Mouse (Mus musculus) hindbrain, postnatal 0 days (tissue): Measurements from ENCODE around the gene Aldh1a3. TPM values are rescaled to one million over a fixed set of nuclear protein-coding genes. Genes with fewer than 3 reads are reported as not detected.

ENCODE experiments used
- ATAC-seq: fragments of 200-750 bp; cut with Nextera tagmentation; 2 replicates; pipeline ENCODE4 v1.8.0; 2017; ENCODE audit warnings: mild to moderate bottlenecking, moderate TSS enrichment, moderate library complexity
- DNase-seq: peaks from one replicate; pipeline ENCODE4 v3.0.0-alpha.2; 2015; ENCODE audit warnings: low spot score
- H3K27ac ChIP-seq: fragments of 300-500 bp; sonication (generic); 2 replicates; pipeline ENCODE4 v1.5.1; 2014; ENCODE audit warnings: mild to moderate bottlenecking
- H3K27me3 ChIP-seq: fragments of 300-500 bp; sonication (generic); 2 replicates; pipeline ENCODE4 v1.6.1; 2014; ENCODE audit warnings: low read length, mixed read lengths; ENCODE audit not compliant: insufficient read depth
- H3K36me3 ChIP-seq: fragments of 300-500 bp; sonication (generic); 2 replicates; pipeline ENCODE4 v1.6.1; 2014; ENCODE audit warnings: low read length, mixed read lengths; ENCODE audit not compliant: insufficient read depth
- H3K4me1 ChIP-seq: fragments of 300-500 bp; sonication (generic); 2 replicates; pipeline ENCODE4 v1.6.1; 2014; ENCODE audit warnings: antibody characterized with exemption, low read length, mixed read lengths; ENCODE audit not compliant: insufficient read depth
- H3K4me2 ChIP-seq: fragments of 300-500 bp; sonication (generic); 2 replicates; pipeline ENCODE4 v1.6.1; 2014; ENCODE audit warnings: low read depth, mild to moderate bottlenecking, low read length, moderate library complexity, mixed read lengths
- H3K4me3 ChIP-seq: fragments of 300-500 bp; sonication (generic); 2 replicates; pipeline ENCODE4 v1.5.1; 2014; ENCODE audit warnings: low read length
- H3K9ac ChIP-seq: fragments of 300-500 bp; sonication (generic); replicated peaks from 2 replicates; pipeline ENCODE4 v1.6.1; 2014; ENCODE audit warnings: mild to moderate bottlenecking, low read length, moderate library complexity, mixed read lengths
- H3K9me3 ChIP-seq: fragments of 300-500 bp; sonication (generic); 2 replicates; pipeline ENCODE4 v1.6.1; 2016; ENCODE audit warnings: low read length, mixed read lengths
- CTCF ChIP-seq: IDR thresholded peaks from 2 replicates; pipeline ENCODE4 v1.5.1; 2016; ENCODE audit warnings: antibody characterized with exemption, control low read depth, low read depth
- WGBS: fragments of 180-500 bp; shearing (Covaris S2); extraction: QIAGEN DNeasy Blood & Tissue Kit; methylation state at CpG from one replicate; pipeline ENCODE4 v1.1.7; 2014; 5-methylcytosine and 5-hydroxymethylcytosine counted together
- polyA plus RNA-seq: library from polyadenylated mRNA; unstranded; fragments of >200 nt; fragmentation: Nextera tagmentation; extraction: Ambion mirVana; gene quantifications from 2 replicates; pipeline ENCODE4 v1.2.1, GENCODE M21; 2015
- total RNA-seq: library from RNA; depleted of rRNA; stranded (reverse); fragments of >200 nt; gene quantifications from 2 replicates; pipeline ENCODE4 v1.2.3, GENCODE M21; 2014

The Aldh1a3 gene
- total and polyA plus RNA-seq, 2 experiments from 2014 or later: 3.5 to 4.6 TPM

- TF ChIP-seq CTCF: no peak
- DNase-seq (no peak), ATAC-seq (no peak)
- no peak overlapping the region for H3K4me2 ChIP-seq
- H3K4me1 ChIP-seq: no peaks in the 10 kb centered on the region
- H3K27ac ChIP-seq: no peak overlapping the region
- no peaks in the 10 kb centered on the region for H3K9me3 ChIP-seq
- no peaks in the 10 kb centered on the region for H3K36me3 ChIP-seq
- H3K4me3 ChIP-seq: no peak overlapping the region
- H3K9ac ChIP-seq: no peak overlapping the region
- WGBS: 42% methylated on average over 12 of the region's 12 CpGs
- H3K27me3 ChIP-seq: no peaks in the 10 kb centered on the region
Observed at GRCm38 (mm10) chr7:66418981-66419380, 8.3 kb downstream of the Aldh1a3 start.

- Histone ChIP-seq H3K4me2 (no peak overlapping the region), H3K4me1 (no peaks in the 10 kb centered on the region), H3K27me3 (no peaks in the 10 kb centered on the region), H3K9me3 (no peaks in the 10 kb centered on the region), H3K9ac (no peak overlapping the region), H3K27ac (no peak overlapping the region), H3K4me3 (no peak overlapping the region), H3K36me3 (no peaks in the 10 kb centered on the region)
- no peak for TF ChIP-seq CTCF
- WGBS: 83% methylated on average over 4 of the region's 4 CpGs
- ATAC-seq (no peak), DNase-seq (no peak)
Observed at GRCm38 (mm10) chr7:66416829-66417228, 10.5 kb downstream of the Aldh1a3 start.

GRCm38 (mm10) chr7:66413093-66413492 is 14.2 kb downstream of the Aldh1a3 start:
- Histone ChIP-seq H3K4me2 (no peak overlapping the region), H3K4me1 (no peaks in the 10 kb centered on the region), H3K27ac (no peak overlapping the region), H3K9me3 (no peaks in the 10 kb centered on the region), H3K4me3 (no peak overlapping the region), H3K9ac (no peak overlapping the region), H3K36me3 (no peaks in the 10 kb centered on the region), H3K27me3 (no peaks in the 10 kb centered on the region)
- ATAC-seq: peak; percentile 81
- 48% methylated on average over 7 of the region's 7 CpGs for WGBS
- peak; percentile 61 for DNase-seq
- 0 out of 2 replicates have a peak, but pooled peaks have one; percentile 3 for TF ChIP-seq CTCF

GRCm38 (mm10) chr7:66409433-66409832 is 17.9 kb downstream of the Aldh1a3 start:
- no peak overlapping the region for H3K9ac ChIP-seq
- no peak overlapping the region for H3K27ac ChIP-seq
- H3K27me3 ChIP-seq: no peaks in the 10 kb centered on the region
- no peak overlapping the region for H3K4me3 ChIP-seq
- DNase-seq (peak; percentile 68), ATAC-seq (0 out of 2 replicates have a peak, but pooled peaks have one; percentile 41)
- no peaks in the 10 kb centered on the region for H3K4me1 ChIP-seq
- 71% methylated on average over 6 of the region's 6 CpGs for WGBS
- no peaks in the 10 kb centered on the region for H3K9me3 ChIP-seq
- no peaks in the 10 kb centered on the region for H3K36me3 ChIP-seq
- TF ChIP-seq CTCF: peak; percentile 95
- H3K4me2 ChIP-seq: no peak overlapping the region

GRCm38 (mm10) chr7:66406971-66407370 is 20.3 kb downstream of the Aldh1a3 start:
- ATAC-seq: no peak
- no peaks in the 10 kb centered on the region for H3K36me3 ChIP-seq
- DNase-seq: no peak
- no peak overlapping the region for H3K27ac ChIP-seq
- no peak overlapping the region for H3K9ac ChIP-seq
- H3K4me2 ChIP-seq: no peak overlapping the region
- TF ChIP-seq CTCF: no peak
- no peaks in the 10 kb centered on the region for H3K9me3 ChIP-seq
- no peaks in the 10 kb centered on the region for H3K27me3 ChIP-seq
- no peaks in the 10 kb centered on the region for H3K4me1 ChIP-seq
- H3K4me3 ChIP-seq: no peak overlapping the region
- 86% methylated on average over 8 of the region's 8 CpGs for whole genome bisulfite sequencing

GRCm38 (mm10) chr7:66405951-66406721 is 21.2 kb downstream of the Aldh1a3 start:
- no peak for ATAC-seq
- Histone ChIP-seq H3K4me2 (no peak overlapping the region), H3K4me1 (no peaks in the 10 kb centered on the region), H3K4me3 (no peak overlapping the region), H3K27ac (no peak overlapping the region), H3K9ac (no peak overlapping the region), H3K36me3 (no peaks in the 10 kb centered on the region), H3K9me3 (no peaks in the 10 kb centered on the region), H3K27me3 (no peaks in the 10 kb centered on the region)
- TF ChIP-seq CTCF: no peak
- DNase-seq: no peak
- 53% methylated on average over 13 of the region's 13 CpGs for WGBS

GRCm38 (mm10) chr7:66405541-66405940 is 21.8 kb downstream of the Aldh1a3 start:
- no peak for DNase-seq
- no peaks in the 10 kb centered on the region for H3K27me3 ChIP-seq
- no peak overlapping the region for H3K27ac ChIP-seq
- H3K9me3 ChIP-seq: no peaks in the 10 kb centered on the region
- no peak for TF ChIP-seq CTCF
- H3K9ac ChIP-seq: no peak overlapping the region
- no peak overlapping the region for H3K4me3 ChIP-seq
- no peaks in the 10 kb centered on the region for H3K36me3 ChIP-seq
- no peaks in the 10 kb centered on the region for H3K4me1 ChIP-seq
- H3K4me2 ChIP-seq: no peak overlapping the region
- no peak for ATAC-seq
- WGBS: 63% methylated on average over 11 of the region's 11 CpGs
